Mouse (Mus musculus) liver, postnatal 0 days (tissue): ENCODE data around the gene Jkamp.

Experiments
- CTCF ChIP-seq: sonication (generic); IDR thresholded peaks from 2 replicates; pipeline ENCODE4 v1.5.1; 2016; ENCODE audit warnings: antibody characterized with exemption, low read depth
- EP300 ChIP-seq: IDR thresholded peaks from 2 replicates; pipeline ENCODE4 v1.6.1; 2016; ENCODE audit warnings: antibody characterized with exemption, low read depth, mild to moderate bottlenecking

GRCm38 (mm10) chr12:72050821-72051220 lies 34.6 kb upstream of the Jkamp start:
- TF ChIP-seq CTCF (no peak), EP300 (no peak)
